Mouse (Mus musculus) olfactory bulb, adult 2 months (tissue): ENCODE results near the gene Mad2l1bp.

ENCODE experiments used
- CTCF ChIP-seq: fragments of 200-500 bp; IDR thresholded peaks from 2 replicates; pipeline ENCODE4 v1.5.1; 2012; ENCODE audit warnings: low read depth, mild to moderate bottlenecking, low read length, moderate library complexity; ENCODE audit not compliant: insufficient read depth
- POLR2A ChIP-seq: fragments of 200-500 bp; IDR thresholded peaks from 2 replicates; pipeline ENCODE4 v1.6.1; 2012; ENCODE audit warnings: mild to moderate bottlenecking, low read depth, low read length, moderate library complexity; ENCODE audit not compliant: insufficient read depth

- no peak for TF ChIP-seq CTCF
- TF ChIP-seq POLR2A: no peak
Measured at GRCm38 (mm10) chr17:46127814-46128493, 25.4 kb downstream of the Mad2l1bp start.
